Mouse (Mus musculus): ENCODE results near the gene Vwa1. TPM values are rescaled to one million over a fixed set of nuclear protein-coding genes. Genes with fewer than 3 reads are reported as not detected.
"Not testable (repeated sequence)": the region's sequence is repeated elsewhere in the genome, so short reads cannot be mapped to it uniquely, and the experiment has no call there.

Vwa1 gene
- total RNA-seq, 2 experiments from 2014 or later: 6.6 to 7.9 TPM

DNA sequence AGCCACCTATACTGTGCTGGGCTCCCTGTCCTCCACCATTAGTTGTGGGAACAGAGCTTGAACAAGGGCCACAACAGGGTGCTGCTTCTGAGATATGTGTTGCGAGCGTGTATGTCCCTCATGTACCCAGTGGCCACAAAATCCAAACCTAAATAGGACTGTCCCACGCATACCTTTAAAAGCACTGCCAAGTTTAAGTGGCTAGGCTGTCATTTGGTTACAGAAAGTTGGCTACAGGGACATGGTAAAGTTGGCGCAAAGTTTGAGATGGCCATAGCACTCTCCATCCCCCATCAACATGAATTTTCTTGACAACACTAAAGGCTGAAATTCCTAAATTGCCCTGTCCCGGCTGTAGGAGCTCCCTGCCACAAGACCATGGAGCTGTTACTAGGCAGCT is 29.4 kb downstream of the Vwa1 start:
- no peak for DNase-seq

- no peak for DNase-seq
Measured at GRCm38 (mm10) chr4:155744474-155744873, 30.0 kb downstream of the Vwa1 start.

- no peak for DNase-seq
Measured at GRCm38 (mm10) chr4:155742684-155743083, 31.8 kb downstream of the Vwa1 start.

DNA sequence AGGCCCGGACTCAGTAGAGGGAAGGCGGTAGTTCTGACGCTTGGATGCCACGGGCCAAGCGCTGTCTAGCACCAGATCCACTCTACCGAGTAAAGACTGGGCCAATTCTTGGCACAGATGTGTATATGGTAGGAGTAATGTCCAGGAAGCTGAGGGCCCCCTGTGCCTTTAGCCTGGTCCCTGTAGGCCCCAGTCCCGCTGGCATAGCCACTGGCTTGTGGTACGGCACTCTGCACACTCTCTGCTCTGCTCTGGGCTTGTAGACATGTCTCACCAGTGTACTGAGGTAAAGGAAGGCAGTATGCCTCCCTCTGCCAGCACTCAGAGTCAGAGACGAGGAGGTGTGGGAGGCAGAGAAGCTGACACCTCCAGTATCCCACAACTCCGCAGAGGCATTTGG is 33.8 kb downstream of the Vwa1 start:
- DNase-seq: not testable (repeated sequence)

DNA sequence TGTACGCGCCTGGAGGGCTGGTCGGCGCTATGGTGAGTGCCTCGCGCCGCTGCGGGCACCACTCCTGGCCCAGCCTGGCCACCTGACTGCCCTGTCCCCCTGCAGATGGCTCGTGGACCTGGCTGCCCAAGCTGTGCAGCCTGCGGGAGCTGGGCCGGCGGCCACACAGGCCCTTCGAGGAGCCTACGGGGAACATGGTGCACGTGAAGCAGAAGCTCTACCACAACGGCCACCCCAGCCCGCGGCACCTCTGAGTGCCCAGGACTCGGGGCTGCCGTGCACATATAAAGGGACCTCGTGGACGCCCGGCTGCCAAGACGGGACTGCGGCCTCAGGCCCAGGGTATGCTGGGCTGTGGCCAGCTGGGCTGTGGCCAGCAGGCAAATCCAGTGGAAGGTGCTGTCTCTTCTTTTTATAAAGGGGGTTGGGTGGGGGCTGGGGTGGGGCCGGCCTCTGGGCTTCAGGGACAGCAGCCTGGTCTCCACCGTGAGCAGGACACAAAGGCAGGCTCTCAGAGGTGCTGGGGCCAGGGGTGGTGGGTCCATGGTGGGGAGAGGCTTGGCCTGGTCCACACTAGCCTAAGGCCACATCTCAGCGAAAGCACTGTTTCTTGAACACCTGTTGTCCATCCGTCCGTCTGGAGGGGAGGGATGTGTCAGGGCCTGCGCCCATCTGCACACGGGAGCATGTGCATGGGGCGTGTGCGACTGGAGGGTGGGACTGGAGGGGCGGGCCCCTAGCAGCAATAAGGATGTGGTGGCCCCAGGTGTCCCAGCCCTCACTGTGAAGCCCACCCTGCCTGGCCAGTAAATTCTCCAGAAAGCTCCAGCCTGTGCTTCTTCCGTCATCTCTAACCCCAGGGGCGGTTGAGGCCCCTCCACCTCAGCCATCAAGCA is 34.5 kb downstream of the Vwa1 start:
- DNase-seq: peak; percentile 47

GRCm38 (mm10) chr4:155739152-155739551 is 35.3 kb downstream of the Vwa1 start:
- DNase-seq: no peak

DNA sequence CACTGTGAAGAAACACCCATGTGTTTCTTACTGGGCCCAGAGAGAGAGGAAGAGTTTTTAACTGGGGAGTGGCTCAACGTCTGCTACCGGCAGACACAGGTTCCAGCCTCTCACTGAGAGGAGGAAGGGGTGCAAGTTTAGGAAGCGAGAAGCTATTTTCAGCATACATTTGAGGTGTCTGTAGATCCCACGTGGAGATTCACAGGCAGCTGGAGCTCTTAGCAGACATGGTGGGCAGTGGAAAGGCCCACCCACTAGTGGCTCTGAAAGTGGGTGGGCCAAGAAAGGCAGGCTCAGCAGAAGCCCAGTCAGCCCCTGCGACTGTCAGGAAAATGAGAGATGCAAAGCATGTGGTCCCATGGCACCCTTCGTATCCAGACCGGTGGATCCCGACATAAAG is 36.2 kb downstream of the Vwa1 start:
- DNase-seq: no peak

GRCm38 (mm10) chr4:155736421-155736820 is 38.1 kb downstream of the Vwa1 start:
- no peak for DNase-seq

DNA sequence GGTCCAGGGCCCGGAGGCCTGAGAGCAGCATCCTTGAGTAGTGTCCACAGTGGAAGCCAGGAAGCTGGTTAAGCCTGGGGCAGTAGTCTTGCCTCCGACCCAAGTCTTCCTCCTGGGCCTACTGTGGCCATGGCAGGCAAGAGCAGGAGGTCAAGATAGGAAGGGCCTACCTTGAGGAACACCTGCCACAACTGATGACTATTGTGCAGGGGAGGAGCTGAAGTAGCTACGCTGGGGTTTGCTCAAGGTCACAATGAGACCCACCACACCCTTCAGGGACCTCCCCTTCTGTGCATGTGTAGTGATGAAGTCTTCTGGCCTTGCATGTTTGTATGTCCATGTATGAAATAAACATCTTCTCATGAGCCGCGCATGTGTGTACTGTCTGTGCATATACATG is 38.7 kb downstream of the Vwa1 start:
- DNase-seq: no peak

GRCm38 (mm10) chr4:155734951-155735702 is 39.4 kb downstream of the Vwa1 start:
- DNase-seq: peak; percentile 41

DNA sequence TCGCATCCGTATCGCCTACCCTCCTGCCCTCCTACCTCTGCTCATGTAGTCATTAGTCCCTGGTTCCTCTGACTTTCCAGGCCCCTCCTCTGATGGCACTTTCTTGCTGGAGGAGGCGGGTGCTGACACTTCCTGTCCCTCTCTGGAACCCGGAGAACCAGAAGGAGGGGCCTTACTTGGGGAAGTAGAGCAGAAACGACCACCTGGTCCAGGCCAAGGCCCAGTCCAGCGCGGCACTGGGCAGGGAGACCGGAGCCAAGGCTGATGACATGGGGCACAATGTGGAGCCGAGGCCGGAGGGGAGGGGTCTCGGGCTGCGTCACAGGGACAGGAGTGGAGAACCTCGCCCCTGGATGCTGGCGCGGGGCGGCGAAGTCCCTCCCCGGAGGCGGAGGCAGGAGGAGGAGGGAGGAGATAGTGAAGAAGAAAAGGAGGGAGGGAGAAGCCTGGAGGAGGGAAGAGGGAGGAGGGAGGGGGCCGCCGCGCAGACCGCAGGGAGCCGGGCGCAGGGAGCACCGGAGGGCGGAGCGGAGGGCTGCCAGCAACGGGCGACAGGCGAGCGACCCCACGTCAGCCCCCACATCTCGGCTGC is 40.1 kb downstream of the Vwa1 start, which contains the start of gene Tmem240:
Tmem240 (plus strand) TSS at position 451 of the 592 bp plus-strand sequence.
- peak; percentile 92 for DNase-seq

DNA sequence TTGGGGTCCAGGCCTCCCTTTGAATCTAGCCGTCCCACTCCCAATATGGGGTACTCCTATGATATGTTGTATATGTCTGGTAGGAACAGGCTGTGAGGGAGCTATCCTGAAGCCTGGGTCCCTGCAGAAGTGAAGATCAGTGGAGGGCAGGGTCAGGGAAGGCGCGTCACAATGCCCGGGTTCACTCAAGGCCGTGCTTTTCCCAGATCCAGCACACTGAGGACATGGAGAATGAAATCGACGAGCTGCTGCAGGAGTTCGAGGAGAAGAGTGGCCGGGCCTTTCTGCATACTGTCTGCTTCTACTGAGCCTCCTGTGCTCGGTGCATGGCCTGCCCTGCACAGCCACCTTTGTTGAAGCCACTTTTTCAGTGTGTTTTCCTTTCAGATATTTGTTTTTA is 41.2 kb downstream of the Vwa1 start:
- peak; percentile 28 for DNase-seq

- DNase-seq: no peak
Measured at GRCm38 (mm10) chr4:155727993-155728392, 46.5 kb downstream of the Vwa1 start.

- DNase-seq: no peak
Measured at GRCm38 (mm10) chr4:155721668-155722083, 52.8 kb downstream of the Vwa1 start.

Small RNAs within 50 kb of the gene (microRNA-seq; reads per million reads assigned to microRNA genes)
- gene Gm27743: not detected

Other genes starting within 250 kb of the Vwa1 start
- 100 to 1,000 TPM; 181 to 185 TPM for gene Nadk, start 212.3 kb downstream of the Vwa1 start, total RNA-seq (2021)
- 10 to 100 TPM; 25.2 to 26.7 TPM for gene Slc35e2, start 173.3 kb downstream of the Vwa1 start, total RNA-seq (2021)
- 10 to 100 TPM; 34.6 to 38.3 TPM for gene Cdk11b, start 149.8 kb downstream of the Vwa1 start, total RNA-seq (2021)
- not detected for gene Gm10563, start 129.3 kb downstream of the Vwa1 start, total RNA-seq (2021)
- gene Mmp23, start 121.3 kb downstream of the Vwa1 start, total RNA-seq (2021): 10 to 100 TPM; 16.6 to 18.9 TPM
- 10 to 100 TPM; 36.3 to 40.4 TPM for gene Mib2, start 105.5 kb downstream of the Vwa1 start, total RNA-seq (2021)
- 10 to 100 TPM; 36.3 to 49.0 TPM for gene Fndc10, start 80.4 kb downstream of the Vwa1 start, total RNA-seq (2021)
- gene Ssu72, start 69.9 kb downstream of the Vwa1 start, total RNA-seq (2021): 10 to 100 TPM; 86.5 to 90.9 TPM
- gene Tmem240, start 39.9 kb downstream of the Vwa1 start, total RNA-seq (2021): 1 to 10 TPM in 1 of 2 experiments, under 1 TPM in 1; 0.81 to 1.4 TPM
- 100 to 1,000 TPM; 118 to 141 TPM for gene Atad3a, start 13.6 kb downstream of the Vwa1 start, total RNA-seq (2021)
- 1 to 10 TPM in 1 of 2 experiments, under 1 TPM in 1; 0.54 to 1.4 TPM for gene Tmem88b, start 11.2 kb upstream of the Vwa1 start, total RNA-seq (2021)
- not detected for gene Ankrd65, start 15.7 kb upstream of the Vwa1 start, total RNA-seq (2021)
- 100 to 1,000 TPM; 149 to 168 TPM for gene Mrpl20, start 28.2 kb upstream of the Vwa1 start, total RNA-seq (2021)
- gene Ccnl2, start 37.8 kb upstream of the Vwa1 start, total RNA-seq (2021): 100 to 1,000 TPM in 1 of 2 experiments, 10 to 100 TPM in 1; 82.7 to 124 TPM
- gene Aurkaip1, start 56.6 kb upstream of the Vwa1 start, total RNA-seq (2021): 100 to 1,000 TPM; 146 to 149 TPM
- 10 to 100 TPM; 56.6 to 59.6 TPM for gene Mxra8, start 65.0 kb upstream of the Vwa1 start, total RNA-seq (2021)
- 10 to 100 TPM; 58.2 to 59.0 TPM for gene Dvl1, start 72.7 kb upstream of the Vwa1 start, total RNA-seq (2021)
- gene Tas1r3, start 88.7 kb upstream of the Vwa1 start, total RNA-seq (2021): under 1 TPM; 0.36 to 0.45 TPM
- 10 to 100 TPM; 17.6 to 18.4 TPM for gene Cptp, start 94.7 kb upstream of the Vwa1 start, total RNA-seq (2021)
- gene Ints11, start 94.8 kb upstream of the Vwa1 start, total RNA-seq (2021): 10 to 100 TPM; 29.0 to 29.3 TPM
- gene Pusl1, start 117.1 kb upstream of the Vwa1 start, total RNA-seq (2021): 10 to 100 TPM; 27.9 to 39.0 TPM
- 10 to 100 TPM; 16.9 to 29.4 TPM for gene Acap3, start 117.1 kb upstream of the Vwa1 start, total RNA-seq (2021)
- gene Ube2j2, start 169.1 kb upstream of the Vwa1 start, total RNA-seq (2021): 10 to 100 TPM; 72.3 to 73.4 TPM
- gene C1qtnf12, start 187.6 kb upstream of the Vwa1 start, total RNA-seq (2021): 100 to 1,000 TPM; 117 to 132 TPM
- 1 to 10 TPM; 5.7 to 6.1 TPM for gene B3galt6, start 218.0 kb upstream of the Vwa1 start, total RNA-seq (2021)
- 100 to 1,000 TPM; 184 to 191 TPM for gene Sdf4, start 218.2 kb upstream of the Vwa1 start, total RNA-seq (2021)
- gene Tnfrsf4, start 239.1 kb upstream of the Vwa1 start, total RNA-seq (2021): 1 to 10 TPM; 1.9 TPM